20 mouse cellular contexts compared by ENCODE assay signal in the genomic region with DNA sequence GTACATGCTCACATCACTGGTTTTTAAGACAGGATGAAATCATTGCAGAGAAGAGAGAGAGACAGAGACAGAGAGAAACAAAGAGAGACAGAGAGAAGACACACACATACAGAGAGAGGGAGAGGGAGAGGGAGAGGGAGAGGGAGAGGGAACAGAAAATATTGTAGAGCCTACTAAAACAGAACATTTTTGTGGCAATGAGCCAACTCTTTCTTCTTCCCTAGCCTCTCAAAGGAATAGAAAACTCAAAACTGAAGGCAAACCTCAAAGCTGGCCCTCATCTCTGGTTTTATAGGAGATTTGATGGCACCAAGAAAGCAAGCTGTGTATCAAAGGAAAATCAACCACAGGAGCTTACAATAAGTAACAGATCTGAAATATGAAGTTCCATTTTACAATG.
DNase-seq lines count a peak whose midpoint lies in the region; ATAC-seq and TF ChIP-seq lines count a peak whose summit lies in the region.
"Had no signal": no experiment of that assay in that cellular context is flagged by ENCODE, and none has a peak within 500 bp of the region (broad histone marks: within the 10 kb centered on the region; RNA-seq: fewer than 3 reads in every experiment).

No protein-coding gene starts in this region.

- TF ChIP-seq POLR2A in limb, embryonic 14.5 days (IDR thresholded peaks at IDR 0.05; ENCODE audit: borderline replicate concordance, extremely low read depth, insufficient read depth, insufficient read length), result no peak

- H3K9me3 ChIP-seq in forebrain, postnatal 0 days (ENCODE audit: low read length), result no peaks in the 10 kb centered on the region
- no peaks in the 10 kb centered on the region for H3K9me3 ChIP-seq in forebrain, embryonic 12.5 days
- H3K9me3 ChIP-seq in limb, embryonic 14.5 days (ENCODE audit: control insufficient read depth, low read length), result no peaks in the 10 kb centered on the region
- no peaks in the 10 kb centered on the region for H3K9me3 ChIP-seq in limb, embryonic 10.5 days (replicated peaks)
- H3K9me3 ChIP-seq: embryonic facial prominence, embryonic 12.5 days; forebrain, embryonic 15.5 days; heart, embryonic 13.5 days had no signal

- no peaks in the 10 kb centered on the region for H3K4me1 ChIP-seq in forebrain, postnatal 0 days (ENCODE audit: insufficient read depth)
- no peaks in the 10 kb centered on the region for H3K4me1 ChIP-seq in forebrain, embryonic 12.5 days
- H3K4me1 ChIP-seq in limb, embryonic 14.5 days (ENCODE audit: control insufficient read depth, insufficient read depth, low read length), result no peaks in the 10 kb centered on the region
- no peaks in the 10 kb centered on the region for H3K4me1 ChIP-seq in limb, embryonic 10.5 days
- H3K4me1 ChIP-seq: embryonic facial prominence, embryonic 12.5 days; forebrain, embryonic 15.5 days; heart, embryonic 13.5 days had no signal

- H3K27me3 ChIP-seq in forebrain, postnatal 0 days (ENCODE audit: insufficient read depth, low read length), result no peaks in the 10 kb centered on the region
- no peaks in the 10 kb centered on the region for H3K27me3 ChIP-seq in forebrain, embryonic 12.5 days
- no peaks in the 10 kb centered on the region for H3K27me3 ChIP-seq in limb, embryonic 14.5 days (ENCODE audit: control insufficient read depth, insufficient read depth, low read length)
- H3K27me3 ChIP-seq in limb, embryonic 10.5 days (ENCODE audit: low read depth, poor library complexity, severe bottlenecking), result no peaks in the 10 kb centered on the region
- H3K27me3 ChIP-seq: CH12.LX; embryonic facial prominence, embryonic 12.5 days; forebrain, embryonic 15.5 days; heart, embryonic 13.5 days; Patski had no signal

- H3K4me2 ChIP-seq in forebrain, postnatal 0 days (ENCODE audit: low read depth), result no peak overlapping the region
- H3K4me2 ChIP-seq in forebrain, embryonic 12.5 days, result no peak overlapping the region
- H3K4me2 ChIP-seq in limb, embryonic 14.5 days (replicated peaks; ENCODE audit: low read depth, low read length, severe bottlenecking), result no peak overlapping the region
- H3K4me2 ChIP-seq: embryonic facial prominence, embryonic 12.5 days; forebrain, embryonic 15.5 days; heart, embryonic 13.5 days had no signal

- H3K4me3 ChIP-seq in forebrain, postnatal 0 days (ENCODE audit: low read depth, low read length), result no peak overlapping the region
- no peak overlapping the region for H3K4me3 ChIP-seq in forebrain, embryonic 12.5 days (replicated peaks)
- H3K4me3 ChIP-seq in limb, embryonic 14.5 days (replicated peaks; ENCODE audit: low read length), result no peak overlapping the region
- H3K4me3 ChIP-seq in limb, embryonic 10.5 days, result no peak overlapping the region
- H3K4me3 ChIP-seq: embryonic facial prominence, embryonic 12.5 days; forebrain, embryonic 15.5 days; heart, embryonic 13.5 days had no signal

- H3K9ac ChIP-seq in forebrain, postnatal 0 days, result no peak overlapping the region
- H3K9ac ChIP-seq in forebrain, embryonic 12.5 days, result no peak overlapping the region
- no peak overlapping the region for H3K9ac ChIP-seq in limb, embryonic 14.5 days (ENCODE audit: low read depth, low read length, severe bottlenecking)
- H3K9ac ChIP-seq: embryonic facial prominence, embryonic 12.5 days; forebrain, embryonic 15.5 days; heart, embryonic 13.5 days had no signal

- TF ChIP-seq CTCF in forebrain, postnatal 0 days (IDR thresholded peaks at IDR 0.05; ENCODE audit: low read depth), result no peak

- peak; percentile 16 for DNase-seq in forebrain, postnatal 0 days
- DNase-seq in limb, embryonic 14.5 days (ENCODE audit: low spot score), result peak; percentile 34
- DNase-seq in limb, embryonic 10.5 days (ENCODE audit: low spot score), result no peak
- DNase-seq in brain, adult 2 months (ENCODE audit: low read depth, low spot score), result peak; percentile 37
- peak; percentile 4 for DNase-seq in telencephalon, adult 2 months (ENCODE audit: low read depth, low spot score)
- DNase-seq: adrenal gland, postnatal 25 days; cerebellum, adult 11 months; cerebellum, adult 8-10 months; cerebellum, postnatal 14 days; embryo, embryonic 11 days; gastrocnemius, postnatal 14 days; heart, postnatal 36 days had no signal

- H3K36me3 ChIP-seq in forebrain, postnatal 0 days (ENCODE audit: insufficient read depth), result no peaks in the 10 kb centered on the region
- no peaks in the 10 kb centered on the region for H3K36me3 ChIP-seq in forebrain, embryonic 12.5 days (replicated peaks)
- H3K36me3 ChIP-seq in limb, embryonic 14.5 days (ENCODE audit: control insufficient read depth, insufficient read depth, low read length), result no peaks in the 10 kb centered on the region
- H3K36me3 ChIP-seq in limb, embryonic 10.5 days, result no peaks in the 10 kb centered on the region
- H3K36me3 ChIP-seq: embryonic facial prominence, embryonic 12.5 days; forebrain, embryonic 15.5 days; heart, embryonic 13.5 days had no signal

- H3K27ac ChIP-seq in forebrain, postnatal 0 days (ENCODE audit: low read depth, low read length), result no peak overlapping the region
- H3K27ac ChIP-seq in forebrain, embryonic 12.5 days, result no peak overlapping the region
- no peak overlapping the region for H3K27ac ChIP-seq in limb, embryonic 14.5 days (replicated peaks; ENCODE audit: low read depth, low read length)
- H3K27ac ChIP-seq in limb, embryonic 10.5 days, result no peak overlapping the region
- H3K27ac ChIP-seq: embryonic facial prominence, embryonic 12.5 days; forebrain, embryonic 15.5 days; heart, embryonic 13.5 days had no signal

- ATAC-seq in forebrain, postnatal 0 days, result no peak
- no peak for ATAC-seq in forebrain, embryonic 12.5 days (ENCODE audit: low FRiP score)
- no peak for ATAC-seq in limb, embryonic 14.5 days (ENCODE audit: low FRiP score, low read depth)
- ATAC-seq: activated CD4-positive, CD25-positive, alpha-beta regulatory T cell, adult 4 months; forebrain, embryonic 15.5 days; hindbrain, embryonic 16.5 days; Patski had no signal
